Mouse (Mus musculus) liver, postnatal 0 days (tissue): ENCODE measurements around the gene Lipc.
"Not testable (repeated sequence)": the region's sequence is repeated elsewhere in the genome, so short reads cannot be mapped to it uniquely, and the experiment has no call there.

ENCODE experiments used
- CTCF ChIP-seq: sonication (generic); IDR thresholded peaks from 2 replicates; pipeline ENCODE4 v1.5.1; 2016; ENCODE audit warnings: antibody characterized with exemption, low read depth
- EP300 ChIP-seq: IDR thresholded peaks from 2 replicates; pipeline ENCODE4 v1.6.1; 2016; ENCODE audit warnings: antibody characterized with exemption, low read depth, mild to moderate bottlenecking

- TF ChIP-seq CTCF, EP300: not testable (repeated sequence)
These were observed 98.9 kb downstream of the Lipc start for GRCm38 (mm10) chr9:70853081-70853480.
